Mouse (Mus musculus): ENCODE data around the gene Morn5. TPM values are rescaled to one million over a fixed set of nuclear protein-coding genes. Genes with fewer than 3 reads are reported as not detected.
A peak's percentile ranks its signal among the peaks of the same experiment; 100 is the strongest.

The Morn5 gene
- total and polyA plus RNA-seq, 2 experiments from 2014 or later, result 1.0 to 4.4 TPM

DNA sequence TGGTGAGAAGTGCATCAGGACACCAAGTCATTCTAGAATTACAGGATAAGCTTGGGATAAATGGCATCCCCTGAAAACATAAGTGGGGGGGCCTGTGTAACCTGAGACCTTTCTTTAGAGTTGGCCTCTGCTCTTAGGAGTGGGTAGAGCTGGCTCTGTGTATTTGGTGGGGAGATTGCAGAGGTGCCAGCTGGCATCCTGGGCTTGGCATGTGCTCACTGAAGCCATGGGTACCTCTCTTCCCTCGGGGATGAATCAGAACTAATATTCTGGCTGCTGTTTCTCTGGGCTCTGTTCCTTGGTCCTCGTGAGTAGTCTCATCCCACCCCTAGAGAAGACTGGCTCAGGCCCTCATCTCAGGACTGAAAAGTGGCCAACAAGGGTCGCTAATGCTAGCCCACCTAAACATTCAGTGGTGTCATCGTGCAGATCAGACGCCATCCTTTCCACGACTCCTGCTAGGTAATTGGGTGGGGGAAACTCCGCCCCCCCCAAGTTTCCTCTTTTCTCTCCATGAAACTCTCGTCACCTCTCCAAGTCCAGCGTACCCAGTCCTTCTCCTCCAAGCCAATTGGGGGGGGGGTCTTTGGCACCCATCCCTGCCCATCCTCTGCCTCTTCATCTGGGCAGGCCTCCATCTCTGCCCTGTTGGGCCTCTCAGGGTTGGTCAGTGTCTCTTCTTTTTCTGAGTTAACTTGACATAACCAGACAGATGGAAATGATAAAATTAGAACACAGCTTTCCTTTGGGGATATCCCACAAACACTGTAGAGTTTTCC lies 33.7 kb downstream of the Morn5 start:
- DNase-seq (no peak), ATAC-seq (0 out of 2 replicates have a peak, but pooled peaks have one; percentile 13)
- H3K27ac ChIP-seq (ENCODE audit: low read depth, low read length), result no peak overlapping the region
- no peak overlapping the region for H3K4me3 ChIP-seq (ENCODE audit: low read depth, low read length)
- TF ChIP-seq CTCF (IDR thresholded peaks at IDR 0.05; ENCODE audit: low read depth), result no peak
- no peaks in the 10 kb centered on the region for H3K36me3 ChIP-seq (ENCODE audit: insufficient read depth)
- H3K9me3 ChIP-seq (ENCODE audit: low read length), result no peaks in the 10 kb centered on the region
- peaks cover 6% of the 10 kb centered on the region; the same call in 1 of the 2 replicates for H3K27me3 ChIP-seq (ENCODE audit: insufficient read depth, low read length)
- no peaks in the 10 kb centered on the region for H3K4me1 ChIP-seq (ENCODE audit: insufficient read depth)
- WGBS, result 64% methylated on average over 9 of the region's 9 CpGs
- no peak overlapping the region for H3K9ac ChIP-seq
- no peak overlapping the region for H3K4me2 ChIP-seq (ENCODE audit: low read depth)

- H3K27ac ChIP-seq (ENCODE audit: low read depth, low read length), result peak overlapping the region; percentile 3; the same call in 1 of the 2 replicates
- H3K9ac ChIP-seq, result no peak overlapping the region
- DNase-seq, result no peak
- no peak overlapping the region for H3K4me2 ChIP-seq (ENCODE audit: low read depth)
- H3K27me3 ChIP-seq (ENCODE audit: insufficient read depth, low read length), result peaks cover 14% of the 10 kb centered on the region; the same call in 1 of the 2 replicates
- ATAC-seq, result no peak
- H3K4me1 ChIP-seq (ENCODE audit: insufficient read depth), result no peaks in the 10 kb centered on the region
- no peaks in the 10 kb centered on the region for H3K36me3 ChIP-seq (ENCODE audit: insufficient read depth)
- no peaks in the 10 kb centered on the region for H3K9me3 ChIP-seq (ENCODE audit: low read length)
- no peak overlapping the region for H3K4me3 ChIP-seq (ENCODE audit: low read depth, low read length)
- TF ChIP-seq CTCF (IDR thresholded peaks at IDR 0.05; ENCODE audit: low read depth), result no peak
- 77% methylated on average over 1 of the region's 1 CpGs for WGBS
Measured at GRCm38 (mm10) chr2:36085041-36085440, 35.8 kb downstream of the Morn5 start.

DNA sequence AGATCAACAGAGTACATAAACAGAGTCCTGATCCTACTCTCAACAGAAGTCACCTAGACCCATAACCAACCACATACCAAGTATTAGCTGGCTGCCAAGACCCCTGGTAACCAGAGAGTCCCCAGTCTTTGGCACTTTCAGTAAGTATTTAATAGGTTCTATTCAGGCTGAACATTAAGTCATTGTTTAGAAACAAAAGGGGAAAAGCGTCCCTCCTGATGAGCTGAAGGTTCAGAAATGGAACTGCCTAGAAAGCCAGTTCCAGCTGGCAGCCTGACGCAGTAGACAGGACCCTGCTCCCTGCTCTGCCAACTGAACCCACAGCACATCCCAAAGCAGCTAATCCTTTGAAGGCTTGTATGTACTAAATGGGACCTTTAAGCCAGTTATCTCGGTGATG lies 39.9 kb downstream of the Morn5 start:
- Histone ChIP-seq H3K27ac (ENCODE audit: low read depth, low read length) (no peak overlapping the region), H3K4me3 (ENCODE audit: low read depth, low read length) (no peak overlapping the region), H3K36me3 (ENCODE audit: insufficient read depth) (no peaks in the 10 kb centered on the region), H3K4me2 (ENCODE audit: low read depth) (peak overlapping the region; percentile 7), H3K27me3 (ENCODE audit: insufficient read depth, low read length) (peaks cover 50% of the 10 kb centered on the region), H3K4me1 (ENCODE audit: insufficient read depth) (peaks cover 5% of the 10 kb centered on the region; the same call in 1 of the 2 replicates), H3K9me3 (ENCODE audit: low read length) (no peaks in the 10 kb centered on the region), H3K9ac (peak overlapping the region; percentile 18; the same call in 1 of the 2 replicates)
- TF ChIP-seq CTCF (IDR thresholded peaks at IDR 0.05; ENCODE audit: low read depth), result no peak
- no peak for DNase-seq
- 20% methylated on average over 3 of the region's 3 CpGs for WGBS
- no peak for ATAC-seq

- 6% methylated on average over 70 of the region's 70 CpGs for WGBS
- peak overlapping the region; percentile 50 for H3K27ac ChIP-seq (ENCODE audit: low read depth, low read length)
- ATAC-seq, result peak; percentile 70
Measured at GRCm38 (mm10) chr2:36090853-36091741, 41.8 kb downstream of the Morn5 start.

GRCm38 (mm10) chr2:36092748-36093147 lies 43.5 kb downstream of the Morn5 start:
- Histone ChIP-seq H3K4me1 (ENCODE audit: insufficient read depth) (peaks cover 5% of the 10 kb centered on the region; the same call in 1 of the 2 replicates), H3K36me3 (ENCODE audit: insufficient read depth) (no peaks in the 10 kb centered on the region), H3K4me3 (ENCODE audit: low read depth, low read length) (no peak overlapping the region), H3K27ac (ENCODE audit: low read depth, low read length) (no peak overlapping the region), H3K9ac (no peak overlapping the region), H3K4me2 (ENCODE audit: low read depth) (no peak overlapping the region), H3K9me3 (ENCODE audit: low read length) (no peaks in the 10 kb centered on the region), H3K27me3 (ENCODE audit: insufficient read depth, low read length) (peaks cover 76% of the 10 kb centered on the region)
- ATAC-seq, result no peak
- no peak for DNase-seq
- no peak for TF ChIP-seq CTCF (IDR thresholded peaks at IDR 0.05; ENCODE audit: low read depth)
- WGBS, result 4% methylated on average over 4 of the region's 4 CpGs

More at GRCm38 (mm10) chr2:36090853-36091741, 41.8 kb downstream of the Morn5 start:
- Histone ChIP-seq H3K4me2 (ENCODE audit: low read depth) (peak overlapping the region; percentile 57), H3K27me3 (ENCODE audit: insufficient read depth, low read length) (peaks cover 68% of the 10 kb centered on the region), H3K4me1 (ENCODE audit: insufficient read depth) (peaks cover 5% of the 10 kb centered on the region; the same call in 1 of the 2 replicates), H3K9me3 (ENCODE audit: low read length) (no peaks in the 10 kb centered on the region), H3K4me3 (ENCODE audit: low read depth, low read length) (peak overlapping the region; percentile 34), H3K36me3 (ENCODE audit: insufficient read depth) (no peaks in the 10 kb centered on the region), H3K9ac (peak overlapping the region; percentile 37)
- TF ChIP-seq CTCF (IDR thresholded peaks at IDR 0.05; ENCODE audit: low read depth), result no peak
- DNase-seq, result peak; percentile 57

GRCm38 (mm10) chr2:36093301-36093700 lies 44.0 kb downstream of the Morn5 start:
- peaks cover 5% of the 10 kb centered on the region; the same call in 1 of the 2 replicates for H3K4me1 ChIP-seq (ENCODE audit: insufficient read depth)
- 16% methylated on average over 7 of the region's 7 CpGs for WGBS

More at GRCm38 (mm10) chr2:36093301-36093700, 44.0 kb downstream of the Morn5 start:
- H3K9ac ChIP-seq, result no peak overlapping the region
- peaks cover 81% of the 10 kb centered on the region for H3K27me3 ChIP-seq (ENCODE audit: insufficient read depth, low read length)
- no peaks in the 10 kb centered on the region for H3K9me3 ChIP-seq (ENCODE audit: low read length)
- DNase-seq, result no peak
- no peak overlapping the region for H3K4me2 ChIP-seq (ENCODE audit: low read depth)
- no peak for ATAC-seq
- H3K36me3 ChIP-seq (ENCODE audit: insufficient read depth), result no peaks in the 10 kb centered on the region
- no peak for TF ChIP-seq CTCF (IDR thresholded peaks at IDR 0.05; ENCODE audit: low read depth)
- no peak overlapping the region for H3K4me3 ChIP-seq (ENCODE audit: low read depth, low read length)
- peak overlapping the region; percentile 36; the same call in 1 of the 2 replicates for H3K27ac ChIP-seq (ENCODE audit: low read depth, low read length)
